Mouse (Mus musculus) right cerebral cortex, adult 2 months (tissue): Measurements from ENCODE around the gene Mrgpre.

Experiments
- DNase-seq, 2 experiments: peaks; one replicate each; pipeline ENCODE4 v3.0.0; 2021 to 2022; ENCODE audit warnings: low spot score in 2 of 2

Gene Mrgpre

DNA sequence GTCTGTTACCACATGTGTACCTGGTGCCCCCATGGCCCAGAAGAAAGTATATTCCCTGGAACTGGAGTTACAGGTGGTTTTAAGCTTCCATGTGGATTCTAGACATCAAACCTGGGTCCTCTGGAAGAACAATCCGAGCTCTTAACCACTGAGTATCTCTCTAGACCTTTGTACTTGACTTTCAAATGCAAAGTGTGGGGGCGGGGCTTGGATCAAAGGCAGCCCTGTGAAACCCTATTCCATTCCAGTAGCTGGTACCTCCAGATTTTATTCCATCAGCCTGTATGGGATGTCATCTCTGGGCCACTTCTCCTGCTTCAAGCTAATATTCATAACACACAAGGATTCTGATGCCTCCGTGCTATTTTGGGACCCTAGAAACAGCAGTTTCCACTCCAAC lies 8.2 kb downstream of the Mrgpre start:
- DNase-seq = no peak

DNA sequence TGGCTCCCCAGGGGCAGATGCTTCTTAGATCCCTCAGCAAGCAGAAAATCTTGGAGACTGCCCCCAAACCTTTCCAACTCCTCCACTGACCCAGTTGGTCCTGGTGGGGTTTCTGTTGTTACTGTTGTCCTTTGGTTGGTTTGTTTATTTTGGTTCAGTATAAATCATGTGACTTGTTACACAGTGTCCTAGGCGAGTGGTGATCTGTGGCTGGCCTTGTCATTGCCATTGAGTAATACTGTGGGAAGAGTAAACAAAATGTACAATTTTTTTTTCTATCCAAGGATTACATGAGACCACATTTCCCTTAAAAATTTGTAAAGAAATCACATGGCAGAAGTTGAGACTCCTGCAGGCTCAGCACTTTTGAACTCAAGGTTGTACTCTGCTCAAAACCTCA lies 14.8 kb downstream of the Mrgpre start:
- DNase-seq = no peak

DNA sequence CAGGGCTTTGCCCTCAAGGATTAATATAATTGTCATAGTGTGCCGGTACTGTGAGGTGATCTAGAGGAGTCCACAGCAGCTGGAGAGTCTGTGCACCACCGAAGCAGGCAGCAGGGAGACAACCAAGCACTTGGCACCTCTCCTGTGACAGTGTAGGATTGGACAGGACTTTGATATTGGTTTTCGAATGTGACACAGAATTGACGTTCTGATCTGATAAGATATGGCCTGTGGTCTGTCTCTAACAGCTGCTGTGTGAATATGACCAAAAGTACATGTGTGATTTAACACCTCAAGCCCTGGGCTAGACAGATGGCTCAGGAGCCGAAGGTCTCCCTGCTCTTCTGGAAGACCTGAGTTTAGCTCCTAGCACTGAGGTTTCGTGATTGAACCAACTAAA lies 16.0 kb downstream of the Mrgpre start:
- no peak for DNase-seq

DNA sequence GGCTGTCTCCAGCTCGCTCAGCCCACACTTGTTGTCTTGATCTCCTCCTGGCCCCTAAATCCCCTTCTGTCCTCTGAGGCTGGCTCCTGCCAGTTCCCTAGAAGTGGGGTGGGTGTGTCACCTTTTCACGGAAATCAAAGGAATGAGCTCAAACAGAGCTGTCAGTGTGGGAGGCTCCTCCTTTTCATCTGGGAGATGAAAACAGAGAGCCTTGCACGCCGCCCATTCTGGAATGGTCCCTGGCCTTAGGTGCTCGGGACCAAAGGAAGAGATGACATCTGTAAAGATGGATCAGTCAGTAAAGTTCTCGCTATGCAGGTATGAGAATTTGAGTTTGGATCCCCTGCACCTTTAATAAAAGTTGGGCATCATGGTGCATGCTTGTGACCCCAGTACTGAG lies 17.4 kb downstream of the Mrgpre start, which contains the start of gene Mrgprg:
Gene Mrgprg, minus strand, starts transcription at position 101 of the 400 bp plus-strand sequence.
- DNase-seq = no peak

DNA sequence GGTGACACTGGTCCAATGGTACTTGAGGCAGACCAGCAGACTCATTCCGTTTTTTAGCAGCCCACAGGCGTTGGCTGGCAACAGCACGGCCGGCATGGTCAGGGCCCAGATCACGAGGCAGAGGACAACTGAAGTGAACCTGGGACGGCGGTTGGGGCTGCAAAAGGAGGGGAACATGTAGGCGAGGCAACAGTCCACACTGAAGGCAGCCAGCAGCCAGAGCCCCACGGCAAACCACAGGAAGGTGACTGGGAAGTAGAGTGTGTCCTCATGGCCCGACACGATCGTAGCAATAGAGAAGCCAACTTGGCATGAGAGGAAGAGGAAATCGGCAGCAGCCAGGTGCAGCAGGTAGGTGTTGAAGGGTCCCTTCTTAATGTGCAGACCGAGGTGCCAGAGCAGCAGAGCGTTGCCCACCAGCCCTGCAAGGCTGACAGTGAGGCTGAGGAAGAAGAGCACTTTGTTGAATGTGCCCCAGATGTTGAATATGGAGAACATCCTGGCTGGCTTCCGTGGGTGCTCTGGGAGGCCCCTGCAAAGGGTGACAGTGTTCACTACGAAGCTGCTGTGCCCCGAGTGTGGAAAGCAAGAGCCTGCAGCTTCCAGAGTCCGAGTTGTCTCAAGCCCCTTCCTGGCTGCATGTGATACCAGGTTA lies 19.3 kb downstream of the Mrgpre start:
- no peak for DNase-seq

DNA sequence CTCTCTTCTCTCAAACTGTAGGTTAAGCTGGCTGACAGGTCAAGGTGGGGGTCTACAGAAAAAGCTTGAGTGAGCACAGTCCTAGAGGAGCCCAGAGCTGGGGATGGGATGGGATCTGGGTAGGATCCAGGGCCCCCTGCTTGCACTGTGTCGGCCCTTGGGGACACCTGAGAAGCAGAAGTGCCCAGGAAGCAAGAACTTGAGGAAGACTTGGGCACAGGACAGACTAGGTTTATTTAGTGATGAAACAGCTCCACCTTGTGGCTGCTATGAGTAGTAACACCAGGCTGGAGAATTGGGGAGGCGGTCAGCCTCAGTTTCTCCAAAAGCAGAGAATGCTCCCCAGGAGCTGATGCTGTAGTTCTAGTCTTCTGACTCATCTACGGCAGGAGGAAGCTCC lies 20.5 kb downstream of the Mrgpre start:
- DNase-seq = peak in 1 of 2 experiments; percentile 25

DNA sequence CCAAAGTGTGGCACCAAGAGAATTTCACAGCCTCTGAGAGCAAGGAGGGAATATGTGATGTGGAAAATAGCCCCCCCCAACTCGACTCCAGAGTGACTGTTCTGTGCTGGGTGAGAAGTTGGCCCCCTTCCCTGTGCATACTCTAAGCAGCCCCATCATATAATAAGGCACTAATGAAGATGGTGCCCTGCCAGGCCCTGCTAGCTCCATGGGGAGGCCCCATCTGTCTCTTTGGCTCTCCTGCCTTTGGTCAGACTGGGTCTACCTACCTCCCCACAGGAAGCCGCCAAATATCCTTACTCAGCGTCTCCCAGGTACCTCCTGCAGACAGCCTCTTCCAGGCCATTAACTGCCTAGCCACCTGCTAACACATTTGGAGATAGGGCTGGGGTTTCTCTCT lies 25.3 kb downstream of the Mrgpre start:
- no peak for DNase-seq

DNA sequence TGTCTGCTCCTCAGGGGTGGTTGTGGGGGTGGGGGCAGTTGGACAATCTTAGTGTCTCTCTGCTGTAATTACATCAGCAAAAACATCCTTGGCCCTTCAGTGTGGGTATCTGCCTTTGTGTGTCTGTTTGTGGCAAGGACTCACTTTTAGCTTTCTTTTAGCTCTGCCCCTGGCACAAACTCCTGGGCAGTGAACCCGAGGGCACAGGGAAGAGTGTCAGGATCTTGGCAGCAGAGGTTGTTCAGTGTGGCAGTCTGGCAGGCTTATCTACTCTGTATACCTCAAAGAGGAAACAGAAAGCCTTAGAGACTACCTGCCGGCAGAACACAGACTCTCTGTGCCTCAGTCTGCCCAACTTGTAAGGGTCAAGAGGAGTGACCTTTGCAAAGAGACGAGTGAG lies 26.6 kb downstream of the Mrgpre start:
- DNase-seq = no peak

DNA sequence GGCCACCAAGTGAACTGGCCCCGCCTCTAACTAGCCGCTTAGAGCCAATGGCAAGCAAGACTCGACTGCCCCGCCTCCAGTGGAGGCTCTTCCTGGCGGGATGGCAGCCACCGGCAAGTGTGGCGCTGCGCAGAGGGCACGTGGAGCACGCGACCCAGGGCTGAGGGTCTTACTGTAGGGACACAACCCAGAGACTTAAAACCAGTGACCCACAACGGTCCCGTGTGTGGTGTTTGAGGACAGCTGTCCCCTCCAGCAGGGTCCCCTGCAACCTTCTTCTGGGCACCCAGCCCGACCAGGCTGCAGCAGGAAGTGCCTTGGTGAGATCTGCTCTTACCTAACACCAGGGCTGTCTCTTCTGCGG lies 27.3 kb downstream of the Mrgpre start:
- DNase-seq = peak; percentile 57 to 62

DNA sequence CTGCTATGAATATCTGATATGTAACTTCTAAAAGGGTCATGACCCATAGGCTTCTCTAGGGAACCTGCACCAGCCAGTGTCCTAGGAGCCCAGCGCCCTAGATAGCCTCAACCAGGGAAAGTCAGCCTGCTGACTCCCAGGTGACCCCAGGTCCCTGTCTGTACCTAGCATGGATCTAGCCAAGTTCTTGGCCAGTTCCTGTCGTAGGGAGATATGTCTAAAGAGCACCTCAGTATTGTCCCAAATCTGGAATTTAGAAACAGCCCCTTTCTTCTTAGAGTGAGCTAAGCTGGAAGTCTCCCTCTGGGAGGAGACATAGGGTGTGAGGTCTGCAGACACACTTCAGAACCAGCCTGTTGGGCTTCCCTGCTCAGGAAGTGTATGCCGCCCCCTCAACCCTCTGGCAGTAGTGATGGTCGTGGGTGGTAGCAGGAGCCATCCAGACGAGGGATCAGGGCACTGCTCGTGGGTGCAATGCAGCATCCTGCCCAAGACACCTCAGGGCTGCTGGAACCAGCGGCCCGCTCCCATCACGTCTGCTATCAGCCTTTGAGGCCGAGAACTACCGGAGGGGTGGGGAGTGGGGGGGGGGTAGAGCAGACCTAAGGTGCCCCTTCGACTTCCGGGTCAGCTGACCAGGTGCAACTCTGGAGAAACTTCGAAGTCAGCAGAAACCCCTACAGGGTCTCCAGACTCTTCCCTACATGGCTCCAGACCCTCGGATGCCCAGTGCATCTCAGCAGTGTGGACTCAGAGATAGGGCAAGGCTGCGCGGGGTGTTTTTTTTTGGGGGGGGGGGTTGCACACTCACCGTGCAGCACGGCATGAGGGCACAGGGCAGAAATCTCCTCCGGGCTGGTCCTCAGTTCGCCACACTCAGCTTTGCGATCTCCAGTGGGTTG lies 27.9 kb downstream of the Mrgpre start, which contains the start of gene Osbpl5:
Gene Osbpl5, minus strand, starts transcription at position 861 of the 902 bp plus-strand sequence.
- peak; percentile 60 to 63 for DNase-seq

DNA sequence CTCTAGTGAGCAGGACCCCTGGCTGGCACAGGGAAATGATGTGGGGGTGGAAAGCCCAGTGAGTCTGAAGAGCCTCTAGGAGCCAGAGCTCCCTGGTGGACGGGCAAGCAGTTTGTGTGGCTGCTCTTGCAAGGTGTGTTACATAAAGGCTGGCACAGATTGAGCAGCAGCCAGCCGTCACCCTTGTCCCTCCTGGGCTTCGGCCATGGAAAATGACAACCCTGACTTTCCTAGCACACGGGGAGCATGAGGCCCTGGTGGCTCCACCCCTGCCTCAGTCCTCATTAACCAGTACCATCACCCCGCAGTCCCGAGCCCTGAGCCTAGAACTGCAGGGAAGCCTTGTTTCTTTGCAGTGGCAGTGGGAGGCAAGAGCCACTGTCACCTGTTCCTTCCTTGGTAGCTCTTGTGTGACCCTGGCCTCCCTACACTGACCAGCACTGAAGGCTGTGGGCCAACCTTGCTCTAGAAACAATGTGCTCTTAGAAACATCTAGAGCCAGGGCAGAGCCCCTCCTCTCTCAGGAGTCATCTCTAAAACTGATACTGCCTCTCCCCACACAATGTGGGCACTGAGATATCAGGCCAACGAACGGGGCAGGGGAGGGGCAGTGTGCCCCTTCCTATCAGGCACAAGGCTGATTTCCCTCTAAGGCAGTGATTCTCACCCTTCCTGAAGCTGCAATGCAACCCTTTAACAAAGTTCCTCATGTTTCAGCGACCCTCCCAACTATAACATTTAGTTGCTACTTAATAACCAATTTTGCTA lies 28.8 kb downstream of the Mrgpre start:
- DNase-seq = peak in 1 of 2 experiments; percentile 10

DNA sequence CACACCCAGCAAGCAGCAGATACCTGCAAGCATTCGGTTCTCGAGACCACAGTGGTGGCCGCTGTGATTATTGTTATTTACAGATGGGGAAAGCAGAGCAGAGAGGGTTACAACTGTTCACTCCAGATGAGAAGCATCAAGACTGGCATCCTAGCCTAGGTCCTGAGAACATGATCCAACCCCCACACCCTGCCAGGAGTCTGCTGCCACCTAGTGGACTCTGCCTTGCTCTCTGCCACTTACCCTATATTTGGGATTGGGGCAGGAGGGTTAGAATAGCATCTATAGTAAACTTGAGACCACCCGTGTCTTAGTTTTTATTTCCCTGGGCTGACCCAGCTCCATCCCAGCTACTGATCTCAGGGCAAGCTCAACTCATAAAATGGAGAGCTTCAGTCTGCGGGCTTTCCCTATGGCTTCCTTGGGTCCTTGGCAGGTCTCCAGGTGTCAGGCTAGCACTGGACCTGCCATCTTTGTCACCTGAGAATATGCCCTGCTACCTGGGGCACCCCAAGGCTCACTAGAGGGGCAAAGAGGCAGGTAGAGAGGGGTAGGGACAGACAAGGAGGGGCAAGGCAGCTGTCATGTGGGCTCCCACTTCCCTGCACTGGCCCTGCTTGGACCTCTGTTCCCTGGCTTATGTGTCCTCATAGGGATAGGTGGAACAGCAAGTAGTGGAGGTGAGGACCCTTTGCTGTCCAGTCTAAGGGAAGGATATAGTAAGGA lies 30.1 kb downstream of the Mrgpre start:
- DNase-seq = peak; percentile 56 to 66

DNA sequence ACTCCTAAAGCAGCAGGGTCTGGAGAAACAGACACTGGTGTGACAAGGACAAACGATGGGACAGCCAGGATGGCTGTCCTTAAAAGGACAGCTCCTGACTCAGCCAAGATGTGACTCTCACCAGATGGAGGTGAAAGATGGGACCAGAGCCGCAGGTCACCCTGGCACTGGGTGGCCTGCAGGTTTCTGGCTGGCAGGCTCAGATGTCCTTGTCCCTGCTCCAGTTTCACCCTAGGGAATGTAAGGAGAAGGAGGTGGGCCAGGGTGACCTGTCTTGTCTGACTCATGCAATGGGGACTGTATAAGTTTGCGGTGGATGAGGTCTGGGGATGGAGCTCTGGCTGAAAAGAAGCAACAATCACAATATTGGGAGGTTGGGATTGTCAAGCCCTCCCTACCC lies 31.7 kb downstream of the Mrgpre start:
- DNase-seq = no peak

DNA sequence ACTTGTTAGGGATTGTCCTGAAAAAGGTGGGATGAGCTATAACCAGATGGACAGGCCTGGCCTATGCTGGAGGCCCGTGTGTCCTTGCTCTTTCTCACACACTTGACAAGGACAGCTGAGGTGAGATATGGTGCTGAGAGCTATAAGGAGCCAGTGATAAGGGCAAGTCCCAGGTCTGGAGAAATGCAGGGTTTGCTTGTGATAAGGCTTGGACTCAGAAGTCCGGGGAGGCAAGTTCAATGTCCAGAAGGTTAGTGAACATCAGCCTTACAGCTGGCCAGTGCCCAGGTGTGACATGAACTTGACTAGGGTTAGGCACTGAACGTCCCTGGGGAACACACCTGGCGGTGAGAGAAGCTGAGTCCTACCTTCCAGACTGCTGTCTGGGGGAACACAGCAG lies 32.2 kb downstream of the Mrgpre start:
- no peak for DNase-seq

DNA sequence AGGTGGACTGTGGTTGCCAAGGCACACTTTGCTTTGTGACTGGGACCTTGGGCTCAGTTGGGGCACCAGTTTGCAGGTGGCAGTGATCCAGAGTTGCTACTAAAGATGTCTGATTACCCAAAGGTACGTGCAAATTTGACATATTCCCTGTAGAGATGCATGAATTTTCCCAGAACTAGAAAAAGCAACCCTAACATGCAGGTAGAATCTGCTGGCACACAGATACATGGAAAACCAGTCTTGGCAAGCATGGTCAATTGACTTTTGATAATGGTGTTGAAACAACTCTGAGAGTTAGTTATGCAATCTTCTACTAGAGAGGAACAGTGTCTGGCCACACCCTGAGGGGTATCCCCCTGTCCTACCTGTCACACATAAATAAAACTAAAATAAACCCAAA lies 32.9 kb downstream of the Mrgpre start:
- DNase-seq = no peak

DNA sequence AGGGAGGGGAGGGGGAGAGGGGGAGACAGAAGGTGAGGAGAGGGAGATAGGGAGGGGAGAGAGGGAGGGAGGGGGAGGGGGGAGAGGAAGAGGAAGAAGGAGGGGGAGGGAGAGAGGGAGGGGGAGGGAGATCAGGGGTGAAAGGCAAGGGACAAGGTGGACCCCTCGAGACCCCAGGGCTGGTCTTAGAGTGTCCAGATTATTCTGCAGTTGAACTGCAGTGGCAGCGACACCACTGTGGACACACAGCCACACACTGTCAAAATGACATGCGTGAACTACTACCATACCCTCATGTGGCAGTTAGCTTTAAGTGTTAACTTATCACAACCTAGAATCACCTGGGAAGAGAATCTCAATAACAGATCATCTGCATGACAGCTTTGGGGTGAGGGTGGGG lies 35.3 kb downstream of the Mrgpre start:
- no peak for DNase-seq

DNA sequence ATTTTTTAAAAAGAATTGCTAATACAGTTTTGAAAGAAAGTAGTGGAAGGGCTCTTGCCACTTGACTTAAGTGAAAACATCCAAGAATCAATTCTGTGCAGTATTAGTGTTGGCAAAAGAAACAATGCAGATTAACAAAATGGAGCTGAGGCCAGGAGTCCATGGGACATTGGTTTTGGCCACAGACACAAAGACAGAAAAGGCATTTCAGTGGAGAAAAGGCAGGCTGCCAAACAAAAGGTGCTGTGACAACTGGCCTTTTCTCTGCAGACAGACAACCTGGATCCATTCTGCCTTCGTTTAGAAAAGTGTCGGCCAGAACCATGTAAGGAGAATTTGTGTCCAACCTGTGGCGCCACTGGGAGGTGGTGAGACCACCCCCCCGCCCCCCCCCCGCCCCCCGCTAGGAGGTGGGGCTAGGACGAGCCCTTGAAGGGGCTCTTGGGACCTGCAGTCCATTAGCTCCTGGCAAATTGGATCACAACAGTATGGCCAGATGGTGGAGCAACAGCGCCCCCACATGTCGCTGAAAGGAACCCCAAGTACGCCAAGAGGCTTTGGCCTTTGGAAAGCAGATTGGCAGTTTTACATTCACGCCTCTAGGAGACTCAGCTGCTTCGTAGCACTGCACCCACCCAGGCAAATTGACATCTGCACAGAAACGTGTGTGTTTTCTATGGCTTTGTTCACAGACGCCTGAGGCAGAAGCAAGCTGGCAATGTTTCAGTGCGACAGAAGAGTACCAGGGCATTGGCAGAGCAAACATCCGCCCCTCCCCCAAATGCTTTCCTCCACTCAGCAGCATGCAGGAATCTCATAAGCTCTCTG lies 36.0 kb downstream of the Mrgpre start:
- DNase-seq = peak; percentile 91 to 93

DNA sequence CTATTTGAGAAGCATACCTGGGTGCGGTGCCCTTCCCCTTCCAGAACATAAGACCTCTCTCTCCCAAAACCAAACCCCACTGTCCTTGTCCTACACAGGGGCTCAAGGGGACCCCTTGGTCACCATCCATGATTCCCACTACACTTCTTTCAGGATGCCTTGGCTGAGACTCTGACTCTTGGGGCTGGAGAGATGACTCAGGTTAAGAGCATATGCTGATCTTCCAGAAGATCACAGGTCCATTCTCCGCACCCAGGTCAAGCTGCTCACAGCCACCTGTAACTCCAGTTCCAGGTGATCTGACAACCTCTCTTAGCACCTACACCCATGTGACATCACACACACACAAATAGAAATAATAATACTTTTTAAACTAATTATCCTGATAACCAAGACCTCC lies 43.6 kb downstream of the Mrgpre start:
- no peak for DNase-seq

DNA sequence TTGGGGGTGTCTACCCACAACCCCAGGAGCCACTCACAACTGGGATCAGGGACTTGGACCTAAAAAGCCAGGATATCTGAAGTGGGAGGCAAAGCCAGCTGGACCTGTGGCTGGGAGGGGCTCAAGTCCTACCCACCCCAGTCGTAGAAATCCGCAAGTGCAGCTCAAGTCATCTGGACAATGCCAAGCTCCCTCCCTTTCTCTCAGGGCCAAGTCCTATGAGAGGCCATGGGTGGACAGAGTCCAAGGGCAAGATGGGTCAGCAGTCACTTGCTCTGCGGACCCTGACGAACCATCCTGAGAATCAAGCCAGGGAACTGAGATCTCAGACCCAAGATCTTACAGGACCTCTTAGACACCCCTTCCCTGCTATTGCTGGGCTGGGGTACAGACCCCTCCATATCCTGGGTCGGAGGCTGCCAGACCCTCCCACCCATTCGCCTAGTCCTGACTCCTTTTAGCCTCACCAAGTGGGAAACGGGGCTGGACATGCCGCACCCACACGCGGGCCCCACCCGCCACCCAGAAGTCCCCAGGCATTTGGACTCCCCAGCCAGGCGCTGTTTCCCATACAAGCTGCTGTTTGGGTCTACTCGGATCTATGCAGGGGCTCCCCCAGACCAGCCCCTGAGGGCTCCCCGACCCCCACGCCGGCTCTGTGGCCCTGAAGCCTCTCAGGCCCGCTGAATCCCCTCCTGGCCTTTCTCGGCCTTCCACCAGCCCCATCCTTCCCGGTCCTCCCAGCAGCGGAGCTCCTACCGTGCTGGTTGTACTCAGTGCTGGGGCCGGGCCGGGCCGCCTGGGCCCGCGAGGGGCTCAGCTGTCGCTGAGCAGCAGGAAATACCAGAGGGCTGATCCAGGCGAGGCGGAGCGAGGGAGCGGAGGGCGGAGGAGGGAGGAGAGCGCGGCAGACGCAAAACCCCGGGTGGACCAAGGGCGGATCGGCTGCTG lies 44.5 kb downstream of the Mrgpre start:
- DNase-seq = peak; percentile 63 to 75

DNA sequence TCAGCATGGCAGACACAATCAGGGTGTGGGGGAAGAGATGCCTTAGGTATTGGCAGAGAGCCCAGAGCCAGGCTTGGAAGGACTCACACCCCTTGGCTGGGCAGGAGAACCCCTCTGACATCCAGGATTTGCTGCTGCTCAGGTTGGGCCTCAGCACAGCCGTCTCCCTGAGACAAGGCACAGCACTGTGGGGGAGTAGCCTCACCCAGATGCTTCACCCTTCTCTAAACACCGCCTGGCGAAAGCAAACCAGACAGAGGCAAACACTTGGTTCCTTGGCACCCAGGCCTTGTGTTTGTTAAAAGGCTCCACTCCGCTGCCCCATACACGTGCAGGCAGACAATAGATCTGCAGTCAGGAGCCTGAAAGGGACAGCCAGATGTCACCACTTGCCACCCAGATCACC lies 45.7 kb downstream of the Mrgpre start:
- DNase-seq = peak; percentile 13 to 21
